Mouse (Mus musculus): ENCODE results near the gene Adar.
"Not testable (repeated sequence)": the region's sequence is repeated elsewhere in the genome, so short reads cannot be mapped to it uniquely, and the experiment has no call there.

Adar gene

GRCm38 (mm10) chr3:89798518-89798917 lies 83.7 kb downstream of the Adar start:
- DNase-seq: no peak

GRCm38 (mm10) chr3:89799476-89799875 lies 84.7 kb downstream of the Adar start:
- no peak for DNase-seq

GRCm38 (mm10) chr3:89800078-89800477 lies 85.3 kb downstream of the Adar start:
- not testable (repeated sequence) for DNase-seq

- no peak for DNase-seq
These were observed 86.1 kb downstream of the Adar start for GRCm38 (mm10) chr3:89800774-89801506.

- no peak for DNase-seq
These were observed 86.7 kb downstream of the Adar start for GRCm38 (mm10) chr3:89801507-89801847.

GRCm38 (mm10) chr3:89802876-89803275 lies 88.1 kb downstream of the Adar start:
- DNase-seq: no peak

All from thymus, postnatal 36 days (tissue).